Mouse (Mus musculus): ENCODE results near the gene Ap3b1. TPM values are rescaled to one million over a fixed set of nuclear protein-coding genes. Genes with fewer than 3 reads are reported as not detected.
"Not testable (repeated sequence)": the region's sequence is repeated elsewhere in the genome, so short reads cannot be mapped to it uniquely, and the experiment has no call there.

Ap3b1 gene
- polyA plus RNA-seq, 1 experiment from 2014 or later, result 34.4 TPM

GRCm38 (mm10) chr13:94361013-94361580, 2.3 kb downstream of the Ap3b1 start:
- not testable (repeated sequence) for H3K27me3 ChIP-seq (ENCODE audit: control insufficient read depth, insufficient read depth, low read length); ATAC-seq (ENCODE audit: insufficient number of reproducible peaks, insufficient read depth, low FRiP score, low read depth); H3K4me3 ChIP-seq (ENCODE audit: control insufficient read depth in 1 of 2, insufficient read depth in 1 of 2, low read depth in 1 of 2, low read length in 2 of 2); H3K9me3 ChIP-seq (ENCODE audit: control insufficient read depth, low read length); H3K9ac ChIP-seq (ENCODE audit: low read length); H3K27ac ChIP-seq (replicated peaks in 1 of 2; ENCODE audit: control insufficient read depth in 1 of 2, insufficient read depth in 1 of 2, low read depth in 2 of 2, low read length in 2 of 2); H3K4me2 ChIP-seq (ENCODE audit: low read length); H3K36me3 ChIP-seq (ENCODE audit: control insufficient read depth, insufficient read depth, low read length)
- H3K4me1 ChIP-seq (ENCODE audit: control insufficient read depth in 2 of 2, insufficient read depth in 2 of 2, low read length in 2 of 2), result peaks cover 8 to 20% of the 10 kb centered on the region in 2 experiments
- 70% methylated on average over 10 of the region's 10 CpGs for WGBS

- Histone ChIP-seq H3K27me3 (ENCODE audit: control insufficient read depth, insufficient read depth, low read length) (no peaks in the 10 kb centered on the region), H3K9me3 (ENCODE audit: control insufficient read depth, low read length) (no peaks in the 10 kb centered on the region), H3K4me2 (ENCODE audit: low read length) (no peak overlapping the region), H3K4me1 (ENCODE audit: control insufficient read depth in 2 of 2, insufficient read depth in 2 of 2, low read length in 2 of 2) (peaks cover 5 to 14% of the 10 kb centered on the region in 2 experiments), H3K36me3 (ENCODE audit: control insufficient read depth, insufficient read depth, low read length) (0 out of 2 replicates have a peak, but pooled peaks cover 3% of the 10 kb centered on the region), H3K4me3 (ENCODE audit: control insufficient read depth in 1 of 2, insufficient read depth in 1 of 2, low read depth in 1 of 2, low read length in 2 of 2) (no peak overlapping the region), H3K27ac (replicated peaks in 1 of 2; ENCODE audit: control insufficient read depth in 1 of 2, insufficient read depth in 1 of 2, low read depth in 2 of 2, low read length in 2 of 2) (no peak overlapping the region), H3K9ac (ENCODE audit: low read length) (no peak overlapping the region)
- ATAC-seq (ENCODE audit: insufficient number of reproducible peaks, insufficient read depth, low FRiP score, low read depth), result no peak
- WGBS, result 93% methylated on average over 2 of the region's 2 CpGs
Observed at GRCm38 (mm10) chr13:94364336-94364735, 5.6 kb downstream of the Ap3b1 start.

GRCm38 (mm10) chr13:94365108-94365907, 6.5 kb downstream of the Ap3b1 start:
- H3K36me3 ChIP-seq (ENCODE audit: control insufficient read depth, insufficient read depth, low read length), result peaks cover 6% of the 10 kb centered on the region; the same call in 1 of the 2 replicates
- H3K9ac ChIP-seq (ENCODE audit: low read length), result no peak overlapping the region
- H3K27me3 ChIP-seq (ENCODE audit: control insufficient read depth, insufficient read depth, low read length), result no peaks in the 10 kb centered on the region
- H3K4me2 ChIP-seq (ENCODE audit: low read length), result no peak overlapping the region
- no peak overlapping the region for H3K27ac ChIP-seq (replicated peaks in 1 of 2; ENCODE audit: control insufficient read depth in 1 of 2, insufficient read depth in 1 of 2, low read depth in 2 of 2, low read length in 2 of 2)
- no peak overlapping the region for H3K4me3 ChIP-seq (ENCODE audit: control insufficient read depth in 1 of 2, insufficient read depth in 1 of 2, low read depth in 1 of 2, low read length in 2 of 2)
- ATAC-seq (ENCODE audit: insufficient number of reproducible peaks, insufficient read depth, low FRiP score, low read depth), result no peak
- peaks cover 5 to 7% of the 10 kb centered on the region in 2 experiments; a peak in 3 of 4 replicates for H3K4me1 ChIP-seq (ENCODE audit: control insufficient read depth in 2 of 2, insufficient read depth in 2 of 2, low read length in 2 of 2)
- WGBS, result 61% methylated on average over 13 of the region's 13 CpGs
- no peaks in the 10 kb centered on the region for H3K9me3 ChIP-seq (ENCODE audit: control insufficient read depth, low read length)

GRCm38 (mm10) chr13:94367869-94368268, 9.1 kb downstream of the Ap3b1 start:
- peaks cover 6% of the 10 kb centered on the region; the same call in 1 of the 2 replicates for H3K36me3 ChIP-seq (ENCODE audit: control insufficient read depth, insufficient read depth, low read length)
- WGBS, result 93% methylated on average over 2 of the region's 2 CpGs
- H3K4me1 ChIP-seq (ENCODE audit: control insufficient read depth in 2 of 2, insufficient read depth in 2 of 2, low read length in 2 of 2), result peaks cover 5 to 9% of the 10 kb centered on the region in 2 experiments; a peak in 3 of 4 replicates
- no peak for ATAC-seq (ENCODE audit: insufficient number of reproducible peaks, insufficient read depth, low FRiP score, low read depth)
- H3K27me3 ChIP-seq (ENCODE audit: control insufficient read depth, insufficient read depth, low read length), result no peaks in the 10 kb centered on the region
- no peaks in the 10 kb centered on the region for H3K9me3 ChIP-seq (ENCODE audit: control insufficient read depth, low read length)
- H3K4me3 ChIP-seq (ENCODE audit: control insufficient read depth in 1 of 2, insufficient read depth in 1 of 2, low read depth in 1 of 2, low read length in 2 of 2), result no peak overlapping the region
- H3K9ac ChIP-seq (ENCODE audit: low read length), result no peak overlapping the region
- no peak overlapping the region for H3K27ac ChIP-seq (replicated peaks in 1 of 2; ENCODE audit: control insufficient read depth in 1 of 2, insufficient read depth in 1 of 2, low read depth in 2 of 2, low read length in 2 of 2)
- H3K4me2 ChIP-seq (ENCODE audit: low read length), result no peak overlapping the region

GRCm38 (mm10) chr13:94370521-94370920, 11.8 kb downstream of the Ap3b1 start:
- Histone ChIP-seq H3K27me3 (ENCODE audit: control insufficient read depth, insufficient read depth, low read length) (no peaks in the 10 kb centered on the region), H3K27ac (replicated peaks in 1 of 2; ENCODE audit: control insufficient read depth in 1 of 2, insufficient read depth in 1 of 2, low read depth in 2 of 2, low read length in 2 of 2) (no peak overlapping the region), H3K4me3 (ENCODE audit: control insufficient read depth in 1 of 2, insufficient read depth in 1 of 2, low read depth in 1 of 2, low read length in 2 of 2) (no peak overlapping the region), H3K9ac (ENCODE audit: low read length) (no peak overlapping the region), H3K4me2 (ENCODE audit: low read length) (no peak overlapping the region), H3K4me1 (ENCODE audit: control insufficient read depth in 2 of 2, insufficient read depth in 2 of 2, low read length in 2 of 2) (peaks cover 0 to 3% of the 10 kb centered on the region in 2 experiments; a peak in 2 of 4 replicates), H3K9me3 (ENCODE audit: control insufficient read depth, low read length) (no peaks in the 10 kb centered on the region), H3K36me3 (ENCODE audit: control insufficient read depth, insufficient read depth, low read length) (peaks cover 3% of the 10 kb centered on the region; the same call in 1 of the 2 replicates)
- ATAC-seq (ENCODE audit: insufficient number of reproducible peaks, insufficient read depth, low FRiP score, low read depth), result no peak
- 86% methylated on average over 10 of the region's 10 CpGs for WGBS

GRCm38 (mm10) chr13:94372066-94372465, 13.3 kb downstream of the Ap3b1 start:
- ATAC-seq (ENCODE audit: insufficient number of reproducible peaks, insufficient read depth, low FRiP score, low read depth), result no peak
- 66% methylated on average over 7 of the region's 7 CpGs for WGBS

GRCm38 (mm10) chr13:94374131-94374530, 15.4 kb downstream of the Ap3b1 start:
- H3K36me3 ChIP-seq (ENCODE audit: control insufficient read depth, insufficient read depth, low read length), result peaks cover 3% of the 10 kb centered on the region; the same call in 1 of the 2 replicates
- peaks cover 4 to 13% of the 10 kb centered on the region in 2 experiments; a peak in 3 of 4 replicates for H3K4me1 ChIP-seq (ENCODE audit: control insufficient read depth in 2 of 2, insufficient read depth in 2 of 2, low read length in 2 of 2)
- ATAC-seq (ENCODE audit: insufficient number of reproducible peaks, insufficient read depth, low FRiP score, low read depth), result no peak
- H3K27ac ChIP-seq (replicated peaks in 1 of 2; ENCODE audit: control insufficient read depth in 1 of 2, insufficient read depth in 1 of 2, low read depth in 2 of 2, low read length in 2 of 2), result no peak overlapping the region
- no peak overlapping the region for H3K4me3 ChIP-seq (ENCODE audit: control insufficient read depth in 1 of 2, insufficient read depth in 1 of 2, low read depth in 1 of 2, low read length in 2 of 2)
- no peak overlapping the region for H3K4me2 ChIP-seq (ENCODE audit: low read length)
- H3K9ac ChIP-seq (ENCODE audit: low read length), result no peak overlapping the region
- H3K9me3 ChIP-seq (ENCODE audit: control insufficient read depth, low read length), result no peaks in the 10 kb centered on the region
- WGBS, result 98% methylated on average over 3 of the region's 3 CpGs
- no peaks in the 10 kb centered on the region for H3K27me3 ChIP-seq (ENCODE audit: control insufficient read depth, insufficient read depth, low read length)

More at GRCm38 (mm10) chr13:94372066-94372465, 13.3 kb downstream of the Ap3b1 start:
- Histone ChIP-seq H3K9me3 (ENCODE audit: control insufficient read depth, low read length) (no peaks in the 10 kb centered on the region), H3K9ac (ENCODE audit: low read length) (no peak overlapping the region), H3K4me2 (ENCODE audit: low read length) (no peak overlapping the region), H3K36me3 (ENCODE audit: control insufficient read depth, insufficient read depth, low read length) (peaks cover 3% of the 10 kb centered on the region; the same call in 1 of the 2 replicates), H3K4me3 (ENCODE audit: control insufficient read depth in 1 of 2, insufficient read depth in 1 of 2, low read depth in 1 of 2, low read length in 2 of 2) (no peak overlapping the region), H3K27me3 (ENCODE audit: control insufficient read depth, insufficient read depth, low read length) (no peaks in the 10 kb centered on the region), H3K4me1 (ENCODE audit: control insufficient read depth in 2 of 2, insufficient read depth in 2 of 2, low read length in 2 of 2) (peaks cover 0 to 3% of the 10 kb centered on the region in 2 experiments; a peak in 1 of 4 replicates), H3K27ac (replicated peaks in 1 of 2; ENCODE audit: control insufficient read depth in 1 of 2, insufficient read depth in 1 of 2, low read depth in 2 of 2, low read length in 2 of 2) (no peak overlapping the region)

All from heart, embryonic 14.5 days (tissue).